Mouse (Mus musculus) forebrain, embryonic 12.5 days (tissue): Measurements from ENCODE around the gene Lrr1. TPM values are rescaled to one million over a fixed set of nuclear protein-coding genes. Genes with fewer than 3 reads are reported as not detected.

Experiments used
- ATAC-seq: fragments of 200-750 bp; cut with Nextera tagmentation; 2 replicates; pipeline ENCODE4 v1.8.0; 2017; ENCODE audit warnings: moderate TSS enrichment; ENCODE audit not compliant: low FRiP score
- H3K27ac ChIP-seq: fragments of 300-500 bp; sonication (generic); 2 replicates; pipeline ENCODE4 v1.5.1; 2016; ENCODE audit warnings: mild to moderate bottlenecking
- H3K27me3 ChIP-seq: fragments of 300-500 bp; sonication (generic); 2 replicates; pipeline ENCODE4 v1.6.1; 2016; ENCODE audit warnings: mild to moderate bottlenecking
- H3K36me3 ChIP-seq: fragments of 300-500 bp; sonication (generic); replicated peaks from 2 replicates; pipeline ENCODE4 v1.6.1; 2016; ENCODE audit warnings: mild to moderate bottlenecking
- H3K4me1 ChIP-seq: fragments of 300-500 bp; sonication (generic); 2 replicates; pipeline ENCODE4 v1.6.1; 2016
- H3K4me2 ChIP-seq: fragments of 300-500 bp; sonication (generic); 2 replicates; pipeline ENCODE4 v1.6.1; 2016; ENCODE audit warnings: mild to moderate bottlenecking, moderate library complexity
- H3K4me3 ChIP-seq: fragments of 300-500 bp; sonication (generic); replicated peaks from 2 replicates; pipeline ENCODE4 v1.5.1; 2016; ENCODE audit warnings: mild to moderate bottlenecking
- H3K9ac ChIP-seq: fragments of 300-500 bp; sonication (generic); 2 replicates; pipeline ENCODE4 v1.6.1; 2016; ENCODE audit warnings: mild to moderate bottlenecking
- H3K9me3 ChIP-seq: fragments of 300-500 bp; sonication (generic); 2 replicates; pipeline ENCODE4 v1.6.1; 2016
- WGBS: fragments of 180-500 bp; shearing (Covaris S2); methylation state at CpG from one replicate; pipeline ENCODE4 v1.1.7; 2016; 5-methylcytosine and 5-hydroxymethylcytosine counted together
- polyA plus RNA-seq: library from polyadenylated mRNA; unstranded; fragments of >200 nt; fragmentation: Nextera tagmentation; extraction: Ambion mirVana; gene quantifications from 2 replicates; pipeline ENCODE4 v1.2.1, GENCODE M21; 2016

The Lrr1 gene
- polyA plus RNA-seq, result 29.7 and 32.0 TPM in 2 replicates

GRCm38 (mm10) chr12:69168461-69169106, at the start of gene Lrr1:
Lrr1 (plus strand) TSS chr12:69168814.
- Histone ChIP-seq H3K27me3 (no peaks in the 10 kb centered on the region), H3K9me3 (no peaks in the 10 kb centered on the region), H3K9ac (peak within 1 kb of the TSS; percentile 74), H3K4me2 (peak within 1 kb of the TSS; percentile 91), H3K27ac (peak within 1 kb of the TSS; percentile 73), H3K4me3 (peak within 1 kb of the TSS; percentile 82), H3K36me3 (peaks cover 10% of the 10 kb centered on the region; the same call in 1 of the 2 replicates), H3K4me1 (peaks cover 14% of the 10 kb centered on the region)
- peak; percentile 95 for ATAC-seq
- under 1% methylated on average over 40 of the region's 40 CpGs for WGBS

GRCm38 (mm10) chr12:69119908-69120307, 48.7 kb upstream of the Lrr1 start:
- no peak for ATAC-seq
- Histone ChIP-seq H3K36me3 (no peaks in the 10 kb centered on the region), H3K4me2 (no peak overlapping the region), H3K4me1 (no peaks in the 10 kb centered on the region), H3K27ac (no peak overlapping the region), H3K9me3 (no peaks in the 10 kb centered on the region), H3K27me3 (no peaks in the 10 kb centered on the region), H3K9ac (no peak overlapping the region), H3K4me3 (no peak overlapping the region)
- WGBS, result 90% methylated on average over 6 of the region's 6 CpGs

- 89% methylated on average over 11 of the region's 11 CpGs for WGBS
- ATAC-seq, result no peak
Observed at GRCm38 (mm10) chr12:69122801-69123200, 45.8 kb upstream of the Lrr1 start.

GRCm38 (mm10) chr12:69125066-69125465, 43.5 kb upstream of the Lrr1 start:
- H3K9me3 ChIP-seq, result no peaks in the 10 kb centered on the region
- no peaks in the 10 kb centered on the region for H3K27me3 ChIP-seq
- WGBS, result 94% methylated on average over 5 of the region's 5 CpGs
- no peak overlapping the region for H3K4me2 ChIP-seq
- no peak for ATAC-seq
- H3K36me3 ChIP-seq, result no peaks in the 10 kb centered on the region
- H3K4me3 ChIP-seq, result no peak overlapping the region
- no peak overlapping the region for H3K9ac ChIP-seq
- H3K4me1 ChIP-seq, result no peaks in the 10 kb centered on the region
- no peak overlapping the region for H3K27ac ChIP-seq

More at GRCm38 (mm10) chr12:69122801-69123200, 45.8 kb upstream of the Lrr1 start:
- Histone ChIP-seq H3K4me2 (no peak overlapping the region), H3K27ac (no peak overlapping the region), H3K4me3 (no peak overlapping the region), H3K36me3 (no peaks in the 10 kb centered on the region), H3K27me3 (no peaks in the 10 kb centered on the region), H3K4me1 (no peaks in the 10 kb centered on the region), H3K9ac (no peak overlapping the region), H3K9me3 (no peaks in the 10 kb centered on the region)

GRCm38 (mm10) chr12:69127170-69127569, 41.4 kb upstream of the Lrr1 start:
- Histone ChIP-seq H3K4me2 (no peak overlapping the region), H3K9me3 (no peaks in the 10 kb centered on the region), H3K4me1 (no peaks in the 10 kb centered on the region), H3K4me3 (no peak overlapping the region), H3K36me3 (no peaks in the 10 kb centered on the region), H3K9ac (no peak overlapping the region), H3K27ac (no peak overlapping the region), H3K27me3 (no peaks in the 10 kb centered on the region)
- WGBS, result 92% methylated on average over 5 of the region's 5 CpGs
- no peak for ATAC-seq

- no peaks in the 10 kb centered on the region for H3K4me1 ChIP-seq
- no peak overlapping the region for H3K9ac ChIP-seq
- no peak for ATAC-seq
- no peak overlapping the region for H3K4me3 ChIP-seq
- no peak overlapping the region for H3K4me2 ChIP-seq
- H3K36me3 ChIP-seq, result no peaks in the 10 kb centered on the region
- no peaks in the 10 kb centered on the region for H3K9me3 ChIP-seq
- no peaks in the 10 kb centered on the region for H3K27me3 ChIP-seq
- WGBS, result 91% methylated on average over 3 of the region's 3 CpGs
- H3K27ac ChIP-seq, result no peak overlapping the region
Observed at GRCm38 (mm10) chr12:69127626-69128025, 41.0 kb upstream of the Lrr1 start.

GRCm38 (mm10) chr12:69129634-69130310, 38.8 kb upstream of the Lrr1 start:
- no peaks in the 10 kb centered on the region for H3K4me1 ChIP-seq
- no peaks in the 10 kb centered on the region for H3K9me3 ChIP-seq
- no peaks in the 10 kb centered on the region for H3K36me3 ChIP-seq
- ATAC-seq, result no peak
- no peak overlapping the region for H3K4me3 ChIP-seq
- whole genome bisulfite sequencing, result 48% methylated on average over 15 of the region's 18 CpGs
- H3K9ac ChIP-seq, result no peak overlapping the region
- H3K27ac ChIP-seq, result no peak overlapping the region
- no peak overlapping the region for H3K4me2 ChIP-seq
- no peaks in the 10 kb centered on the region for H3K27me3 ChIP-seq

- no peak overlapping the region for H3K27ac ChIP-seq
- no peaks in the 10 kb centered on the region for H3K36me3 ChIP-seq
- WGBS, result 75% methylated on average over 12 of the region's 12 CpGs
- no peaks in the 10 kb centered on the region for H3K27me3 ChIP-seq
- no peak overlapping the region for H3K4me2 ChIP-seq
- no peak overlapping the region for H3K4me3 ChIP-seq
- H3K9me3 ChIP-seq, result no peaks in the 10 kb centered on the region
- ATAC-seq, result no peak
- no peak overlapping the region for H3K9ac ChIP-seq
- no peaks in the 10 kb centered on the region for H3K4me1 ChIP-seq
Observed at GRCm38 (mm10) chr12:69130486-69130885, 38.1 kb upstream of the Lrr1 start.

- no peaks in the 10 kb centered on the region for H3K36me3 ChIP-seq
- no peaks in the 10 kb centered on the region for H3K9me3 ChIP-seq
- 87% methylated on average over 6 of the region's 6 CpGs for WGBS
- no peak for ATAC-seq
- H3K9ac ChIP-seq, result no peak overlapping the region
- H3K4me3 ChIP-seq, result no peak overlapping the region
- H3K27me3 ChIP-seq, result no peaks in the 10 kb centered on the region
- no peak overlapping the region for H3K27ac ChIP-seq
- H3K4me2 ChIP-seq, result no peak overlapping the region
- no peaks in the 10 kb centered on the region for H3K4me1 ChIP-seq
Observed at GRCm38 (mm10) chr12:69131267-69131666, 37.3 kb upstream of the Lrr1 start.

GRCm38 (mm10) chr12:69131981-69132380, 36.6 kb upstream of the Lrr1 start:
- no peak overlapping the region for H3K27ac ChIP-seq
- WGBS, result 7% methylated on average over 10 of the region's 10 CpGs
- H3K9ac ChIP-seq, result no peak overlapping the region
- H3K4me3 ChIP-seq, result no peak overlapping the region
- no peaks in the 10 kb centered on the region for H3K27me3 ChIP-seq
- H3K4me1 ChIP-seq, result no peaks in the 10 kb centered on the region
- H3K36me3 ChIP-seq, result no peaks in the 10 kb centered on the region
- ATAC-seq, result no peak
- no peaks in the 10 kb centered on the region for H3K9me3 ChIP-seq
- H3K4me2 ChIP-seq, result no peak overlapping the region

GRCm38 (mm10) chr12:69139201-69139600, 29.4 kb upstream of the Lrr1 start:
- Histone ChIP-seq H3K4me2 (no peak overlapping the region), H3K27ac (no peak overlapping the region), H3K4me3 (no peak overlapping the region), H3K4me1 (no peaks in the 10 kb centered on the region), H3K27me3 (no peaks in the 10 kb centered on the region), H3K9ac (no peak overlapping the region), H3K36me3 (no peaks in the 10 kb centered on the region), H3K9me3 (no peaks in the 10 kb centered on the region)
- WGBS, result 89% methylated on average over 3 of the region's 3 CpGs
- ATAC-seq, result no peak

GRCm38 (mm10) chr12:69139841-69140240, 28.8 kb upstream of the Lrr1 start:
- no peak overlapping the region for H3K27ac ChIP-seq
- H3K4me1 ChIP-seq, result no peaks in the 10 kb centered on the region
- no peak overlapping the region for H3K4me3 ChIP-seq
- WGBS, result 90% methylated on average over 7 of the region's 7 CpGs
- H3K27me3 ChIP-seq, result no peaks in the 10 kb centered on the region
- H3K9me3 ChIP-seq, result no peaks in the 10 kb centered on the region
- H3K36me3 ChIP-seq, result no peaks in the 10 kb centered on the region
- no peak overlapping the region for H3K9ac ChIP-seq
- ATAC-seq, result no peak
- H3K4me2 ChIP-seq, result no peak overlapping the region

- no peak overlapping the region for H3K4me3 ChIP-seq
- no peak overlapping the region for H3K4me2 ChIP-seq
- no peak overlapping the region for H3K9ac ChIP-seq
- 69% methylated on average over 6 of the region's 6 CpGs for WGBS
- H3K27ac ChIP-seq, result no peak overlapping the region
- H3K4me1 ChIP-seq, result no peaks in the 10 kb centered on the region
- ATAC-seq, result no peak
- no peaks in the 10 kb centered on the region for H3K9me3 ChIP-seq
- no peaks in the 10 kb centered on the region for H3K36me3 ChIP-seq
- H3K27me3 ChIP-seq, result no peaks in the 10 kb centered on the region
Observed at GRCm38 (mm10) chr12:69143460-69143859, 25.2 kb upstream of the Lrr1 start.
